Mouse (Mus musculus): Measurements from ENCODE around the gene Fasl. TPM values are rescaled to one million over a fixed set of nuclear protein-coding genes. Genes with fewer than 3 reads are reported as not detected.

Fasl gene
- polyA plus RNA-seq, 1 experiment from 2014 or later, result not detected

DNA sequence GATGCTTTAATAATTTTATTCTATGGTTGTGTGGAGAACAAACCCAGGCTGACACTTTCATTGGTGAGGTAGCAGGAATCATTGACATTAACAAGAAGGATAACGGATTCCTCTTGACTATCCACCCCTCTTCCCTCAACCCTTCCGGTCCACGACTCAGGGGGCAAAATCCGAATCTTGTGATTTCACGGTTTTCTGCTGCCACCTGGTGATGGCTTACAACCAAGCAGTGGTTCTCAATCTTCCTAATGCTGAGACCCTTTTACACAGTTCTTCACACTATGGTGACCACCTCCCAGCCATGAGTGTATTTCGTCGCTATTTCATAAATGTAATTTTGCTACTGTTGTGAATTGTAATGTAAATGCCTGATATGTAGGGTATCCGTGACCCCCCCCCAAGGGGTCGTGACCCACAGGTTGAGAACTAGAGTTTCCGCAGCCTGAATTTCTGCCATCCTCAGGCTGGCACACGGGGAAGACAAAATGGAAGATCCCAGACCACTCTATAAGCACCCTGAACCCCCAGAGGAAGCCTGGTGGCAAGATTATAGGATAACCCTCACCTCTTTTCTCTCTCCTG is 52.7 kb downstream of the Fasl start:
- Histone ChIP-seq H3K4me2 (ENCODE audit: low read depth, low read length) (0 out of 2 replicates have a peak overlapping the region, but pooled peaks have one; percentile 10), H3K4me1 (ENCODE audit: control insufficient read depth, insufficient read depth, low read length) (no peaks in the 10 kb centered on the region), H3K9ac (ENCODE audit: low read depth, low read length) (no peak overlapping the region), H3K27me3 (replicated peaks; ENCODE audit: control insufficient read depth, insufficient read depth, low read length) (no peaks in the 10 kb centered on the region), H3K9me3 (ENCODE audit: control insufficient read depth, low read length) (no peaks in the 10 kb centered on the region), H3K4me3 (ENCODE audit: low read depth, low read length) (no peak overlapping the region), H3K27ac (replicated peaks; ENCODE audit: low read depth, low read length) (no peak overlapping the region), H3K36me3 (ENCODE audit: control insufficient read depth, insufficient read depth, low read length) (no peaks in the 10 kb centered on the region)
- DNase-seq (ENCODE audit: low spot score), result peak; percentile 41
- 52% methylated on average over 11 of the region's 11 CpGs for WGBS
- no peak for ATAC-seq (ENCODE audit: low read depth)

GRCm38 (mm10) chr1:161734741-161735211 is 53.5 kb downstream of the Fasl start:
- H3K27ac ChIP-seq (replicated peaks; ENCODE audit: low read depth, low read length), result 0 out of 2 replicates have a peak overlapping the region, but pooled peaks have one; percentile 4

DNA sequence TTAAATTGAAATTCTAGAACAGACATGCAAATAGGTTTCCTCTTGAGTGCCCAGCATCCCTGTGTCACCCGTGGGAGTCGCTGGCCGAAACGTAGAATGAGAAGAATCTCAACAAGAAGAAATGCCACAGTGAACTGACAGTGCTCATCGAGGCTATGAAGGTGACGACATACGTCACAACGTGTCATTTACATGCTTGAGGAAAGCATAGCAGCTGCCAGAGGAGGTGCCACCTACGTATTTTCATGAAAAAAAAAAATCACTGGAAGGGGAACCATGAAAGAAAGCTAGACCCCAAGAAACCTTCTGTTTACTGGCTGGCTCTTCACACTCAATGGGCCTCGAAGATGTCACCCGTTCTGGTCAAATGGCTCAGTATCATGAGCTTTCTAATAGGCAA is 54.0 kb downstream of the Fasl start:
- DNase-seq (ENCODE audit: low spot score), result no peak
- ATAC-seq (ENCODE audit: low read depth), result no peak
- WGBS, result 89% methylated on average over 11 of the region's 11 CpGs
- peak overlapping the region; percentile 10; the same call in 1 of the 2 replicates for H3K4me2 ChIP-seq (ENCODE audit: low read depth, low read length)
- H3K4me1 ChIP-seq (ENCODE audit: control insufficient read depth, insufficient read depth, low read length), result no peaks in the 10 kb centered on the region
- no peak overlapping the region for H3K9ac ChIP-seq (ENCODE audit: low read depth, low read length)
- no peaks in the 10 kb centered on the region for H3K36me3 ChIP-seq (ENCODE audit: control insufficient read depth, insufficient read depth, low read length)
- no peaks in the 10 kb centered on the region for H3K27me3 ChIP-seq (replicated peaks; ENCODE audit: control insufficient read depth, insufficient read depth, low read length)
- H3K4me3 ChIP-seq (ENCODE audit: low read depth, low read length), result no peak overlapping the region
- no peaks in the 10 kb centered on the region for H3K9me3 ChIP-seq (ENCODE audit: control insufficient read depth, low read length)
- no peak overlapping the region for H3K27ac ChIP-seq (replicated peaks; ENCODE audit: low read depth, low read length)

More at GRCm38 (mm10) chr1:161734741-161735211, 53.5 kb downstream of the Fasl start:
- no peak overlapping the region for H3K4me3 ChIP-seq (ENCODE audit: low read depth, low read length)
- no peak overlapping the region for H3K9ac ChIP-seq (ENCODE audit: low read depth, low read length)
- no peaks in the 10 kb centered on the region for H3K27me3 ChIP-seq (replicated peaks; ENCODE audit: control insufficient read depth, insufficient read depth, low read length)
- DNase-seq (ENCODE audit: low spot score) (peak; percentile 75), ATAC-seq (ENCODE audit: low read depth) (peak; percentile 9; the same call in 1 of the 2 replicates)
- no peaks in the 10 kb centered on the region for H3K36me3 ChIP-seq (ENCODE audit: control insufficient read depth, insufficient read depth, low read length)
- H3K4me2 ChIP-seq (ENCODE audit: low read depth, low read length), result peak overlapping the region; percentile 10; the same call in 1 of the 2 replicates
- H3K9me3 ChIP-seq (ENCODE audit: control insufficient read depth, low read length), result no peaks in the 10 kb centered on the region
- no peaks in the 10 kb centered on the region for H3K4me1 ChIP-seq (ENCODE audit: control insufficient read depth, insufficient read depth, low read length)
- WGBS, result 48% methylated on average over 14 of the region's 14 CpGs

Other genes starting within 250 kb of the Fasl start
- 27.6 and 28.7 TPM in 2 replicates for gene Suco, start 88.2 kb upstream of the Fasl start, polyA plus RNA-seq (2014; fragmentation: Nextera tagmentation; extraction: Ambion mirVana)
- gene Pigc, start 180.7 kb upstream of the Fasl start, polyA plus RNA-seq (2014; fragmentation: Nextera tagmentation; extraction: Ambion mirVana), result 40.8 and 45.8 TPM in 2 replicates
- gene 4930558K02Rik, start 191.1 kb upstream of the Fasl start, polyA plus RNA-seq (2014; fragmentation: Nextera tagmentation; extraction: Ambion mirVana), result not detected in 2 replicates